Mouse (Mus musculus) midbrain, embryonic 16.5 days (tissue): ENCODE measurements around the gene Alg12. TPM values are rescaled to one million over a fixed set of nuclear protein-coding genes. Genes with fewer than 3 reads are reported as not detected.

Experiments used
- ATAC-seq: fragments of 200-750 bp; cut with Nextera tagmentation; 2 replicates; pipeline ENCODE4 v1.8.0; 2017; ENCODE audit warnings: moderate TSS enrichment
- H3K27ac ChIP-seq: fragments of 300-500 bp; sonication (generic); 2 replicates; pipeline ENCODE4 v1.5.1; 2014; ENCODE audit warnings: mild to moderate bottlenecking, low read length, mixed read lengths
- H3K27me3 ChIP-seq: fragments of 300-500 bp; sonication (generic); 2 replicates; pipeline ENCODE4 v1.6.1; 2014; ENCODE audit warnings: low read depth, low read length, mixed read lengths; ENCODE audit not compliant: control insufficient read depth, insufficient read depth
- H3K36me3 ChIP-seq: fragments of 300-500 bp; sonication (generic); 2 replicates; pipeline ENCODE4 v1.6.1; 2014; ENCODE audit warnings: mild to moderate bottlenecking, low read length, moderate library complexity, mixed read lengths; ENCODE audit not compliant: control insufficient read depth, insufficient read depth
- H3K4me1 ChIP-seq: fragments of 300-500 bp; sonication (generic); 2 replicates; pipeline ENCODE4 v1.6.1; 2014; ENCODE audit warnings: mild to moderate bottlenecking, low read length, mixed read lengths; ENCODE audit not compliant: control insufficient read depth, insufficient read depth
- H3K4me2 ChIP-seq: fragments of 300-500 bp; sonication (generic); 2 replicates; pipeline ENCODE4 v1.6.1; 2014; ENCODE audit warnings: mild to moderate bottlenecking, low read length, mixed read lengths
- H3K4me3 ChIP-seq: fragments of 300-500 bp; sonication (generic); 2 replicates; pipeline ENCODE4 v1.5.1; 2014; ENCODE audit warnings: low read depth, mild to moderate bottlenecking, low read length, moderate library complexity, mixed read lengths
- H3K9ac ChIP-seq: fragments of 300-500 bp; sonication (generic); 2 replicates; pipeline ENCODE4 v1.6.1; 2014; ENCODE audit warnings: low read depth, low read length, mixed read lengths
- H3K9me3 ChIP-seq: fragments of 300-500 bp; sonication (generic); replicated peaks from 2 replicates; pipeline ENCODE4 v1.6.1; 2014; ENCODE audit warnings: mild to moderate bottlenecking, low read length, mixed read lengths; ENCODE audit not compliant: control insufficient read depth, poor library complexity, severe bottlenecking
- WGBS: fragments of 180-500 bp; shearing (Covaris S2); extraction: QIAGEN DNeasy Blood & Tissue Kit; methylation state at CpG from one replicate; pipeline ENCODE4 v1.1.7; 2014; 5-methylcytosine and 5-hydroxymethylcytosine counted together
- polyA plus RNA-seq: library from polyadenylated mRNA; unstranded; fragments of >200 nt; fragmentation: Nextera tagmentation; extraction: Ambion mirVana; gene quantifications from 2 replicates; pipeline ENCODE4 v1.2.1, GENCODE M21; 2015

Alg12 gene
- polyA plus RNA-seq, 1 experiment from 2014 or later: 9.4 TPM

DNA sequence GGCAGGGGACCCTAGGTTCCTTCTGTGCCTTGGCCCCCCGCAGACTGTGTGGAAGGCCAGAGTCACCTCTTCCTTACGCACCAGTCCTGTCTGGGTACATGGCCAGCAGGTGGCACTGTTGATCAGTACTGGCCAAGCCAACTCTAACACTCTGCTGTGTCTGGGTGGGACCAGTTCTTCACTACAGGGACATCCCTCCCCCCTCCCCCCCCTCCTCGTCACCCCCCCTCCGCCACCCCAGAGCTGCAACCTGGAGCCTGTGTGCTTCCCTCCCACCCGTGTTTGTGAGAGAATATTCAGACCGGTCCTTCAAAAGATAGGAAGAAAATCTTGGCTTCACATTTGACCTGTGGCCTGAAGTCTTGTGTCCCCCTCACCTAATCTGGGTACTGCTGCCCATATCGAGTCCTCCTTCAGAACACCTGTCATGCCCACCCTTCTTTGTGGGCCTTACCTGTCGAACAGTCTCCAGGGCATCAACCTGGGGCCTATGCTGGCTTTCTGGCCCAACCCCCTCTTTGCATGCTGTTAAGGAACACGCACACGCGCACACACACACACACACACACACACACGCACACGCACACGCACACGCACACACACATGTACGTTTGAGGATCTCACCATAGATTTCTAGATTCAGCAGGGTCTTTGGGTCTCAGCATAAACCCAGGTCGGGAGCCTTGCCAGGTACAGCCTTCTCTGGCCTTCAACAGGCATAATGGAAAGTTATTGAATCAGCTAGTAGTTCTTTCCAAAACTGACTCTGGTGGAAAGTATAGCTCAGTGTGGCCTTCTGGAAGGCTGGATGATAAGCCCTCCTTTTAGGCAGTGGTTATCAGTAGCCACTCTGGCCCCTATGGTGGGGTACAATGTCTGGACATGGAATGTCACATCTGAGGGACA lies 9.9 kb upstream of the Alg12 start:
- no peak overlapping the region for H3K27ac ChIP-seq
- no peak overlapping the region; the same call in 1 of the 2 replicates for H3K9ac ChIP-seq
- H3K9me3 ChIP-seq: no peaks in the 10 kb centered on the region
- peak; percentile 83 for ATAC-seq
- peaks cover 22% of the 10 kb centered on the region for H3K36me3 ChIP-seq
- no peaks in the 10 kb centered on the region for H3K27me3 ChIP-seq
- 55% methylated on average over 17 of the region's 17 CpGs for WGBS
- H3K4me1 ChIP-seq: no peaks in the 10 kb centered on the region; the same call in 1 of the 2 replicates
- H3K4me3 ChIP-seq: no peak overlapping the region
- H3K4me2 ChIP-seq: no peak overlapping the region

DNA sequence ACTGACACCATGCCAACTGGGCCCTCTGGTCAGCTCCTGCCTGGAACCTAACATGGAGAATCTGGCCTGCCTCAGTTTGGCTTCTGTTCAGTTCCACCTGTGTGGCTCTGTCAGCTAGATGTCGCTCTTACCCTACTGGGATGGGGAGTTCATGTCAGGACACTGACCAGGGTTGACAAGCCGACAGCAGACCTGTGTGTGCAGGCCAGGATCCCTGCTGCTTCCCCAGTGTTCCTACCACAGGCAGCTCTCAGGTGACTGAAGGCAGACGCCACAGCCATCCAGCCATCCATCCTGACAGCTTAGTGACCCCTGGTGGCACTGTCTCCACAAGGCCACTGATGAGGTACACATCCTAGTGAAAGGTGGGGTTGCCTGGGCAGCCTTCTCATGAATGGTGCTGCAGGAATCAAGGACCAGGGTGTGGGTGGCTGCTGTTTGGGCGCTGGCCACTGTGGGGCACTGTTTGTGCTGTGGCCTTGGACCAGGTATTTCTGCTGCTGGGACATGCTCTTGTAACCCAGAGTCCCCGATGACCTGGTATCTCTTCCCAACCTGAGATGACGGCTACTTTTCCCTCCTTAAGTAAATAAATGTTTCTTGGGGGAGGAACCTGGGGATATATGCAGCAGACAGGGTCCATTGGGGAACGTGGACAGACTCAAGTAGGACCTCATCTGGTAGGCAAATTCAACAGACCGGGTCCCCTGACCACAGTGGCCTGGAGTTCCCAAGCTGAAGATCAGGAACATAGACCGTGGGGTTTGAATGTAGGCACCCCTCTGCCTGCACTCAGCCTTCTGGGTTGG lies 9.1 kb upstream of the Alg12 start:
- WGBS: 20% methylated on average over 9 of the region's 9 CpGs
- H3K27ac ChIP-seq: no peak overlapping the region
- no peaks in the 10 kb centered on the region; the same call in 1 of the 2 replicates for H3K4me1 ChIP-seq
- no peaks in the 10 kb centered on the region for H3K27me3 ChIP-seq
- H3K9me3 ChIP-seq: no peaks in the 10 kb centered on the region
- peaks cover 26% of the 10 kb centered on the region for H3K36me3 ChIP-seq
- ATAC-seq: peak; percentile 47; the same call in 1 of the 2 replicates
- H3K4me3 ChIP-seq: no peak overlapping the region
- no peak overlapping the region; the same call in 1 of the 2 replicates for H3K9ac ChIP-seq
- no peak overlapping the region for H3K4me2 ChIP-seq

DNA sequence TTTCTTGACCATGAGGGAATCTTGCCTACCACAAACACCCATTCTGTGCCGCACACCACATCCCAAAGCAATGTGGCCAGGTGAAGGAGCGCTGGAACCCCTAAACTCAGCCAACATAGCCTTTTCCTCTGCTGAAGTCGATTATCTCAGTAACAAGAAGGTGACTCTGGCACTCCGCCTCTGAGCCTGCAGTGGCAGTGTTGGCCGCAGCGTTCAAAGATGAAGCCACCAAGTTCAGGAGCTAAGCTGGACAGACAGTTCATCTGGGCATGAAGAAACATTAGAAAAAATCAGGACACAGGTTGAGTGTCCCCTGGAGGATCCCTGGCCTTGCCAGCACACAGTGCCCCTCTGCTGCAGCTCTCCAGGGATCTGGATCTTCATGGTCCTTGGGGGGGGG lies 8.3 kb upstream of the Alg12 start:
- Histone ChIP-seq H3K27me3 (no peaks in the 10 kb centered on the region), H3K36me3 (peaks cover 26% of the 10 kb centered on the region), H3K4me1 (no peaks in the 10 kb centered on the region; the same call in 1 of the 2 replicates), H3K9ac (no peak overlapping the region), H3K27ac (no peak overlapping the region), H3K4me2 (no peak overlapping the region), H3K4me3 (no peak overlapping the region), H3K9me3 (no peaks in the 10 kb centered on the region)
- ATAC-seq: no peak
- 90% methylated on average over 6 of the region's 6 CpGs for WGBS

DNA sequence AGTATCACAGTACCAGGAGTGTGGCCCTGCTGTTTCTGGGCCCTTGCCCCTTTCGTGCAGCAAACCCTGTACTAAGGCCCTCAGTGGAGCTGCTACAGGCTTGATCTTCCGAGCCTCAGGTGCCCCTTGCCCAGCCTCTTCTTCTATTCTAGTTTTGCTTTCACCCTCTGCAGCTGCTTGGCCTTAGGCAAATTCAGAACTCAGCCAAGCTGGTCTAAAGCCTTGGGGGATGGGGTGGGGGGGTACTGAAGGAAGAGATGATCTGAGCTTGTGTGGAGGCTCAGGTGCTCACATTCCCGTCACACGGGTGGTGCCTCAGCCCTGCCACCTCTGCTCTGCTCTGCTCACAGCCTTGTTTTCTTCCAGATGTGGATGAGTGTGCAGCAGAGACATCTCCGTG lies 4.3 kb upstream of the Alg12 start:
- ATAC-seq: no peak
- Histone ChIP-seq H3K27ac (no peak overlapping the region), H3K9me3 (no peaks in the 10 kb centered on the region), H3K4me1 (peaks cover 17% of the 10 kb centered on the region), H3K36me3 (peaks cover 26% of the 10 kb centered on the region), H3K4me3 (no peak overlapping the region), H3K4me2 (no peak overlapping the region), H3K27me3 (no peaks in the 10 kb centered on the region), H3K9ac (no peak overlapping the region)
- WGBS: 95% methylated on average over 5 of the region's 5 CpGs

- Histone ChIP-seq H3K4me2 (no peak overlapping the region), H3K36me3 (peaks cover 26% of the 10 kb centered on the region), H3K4me1 (peaks cover 19% of the 10 kb centered on the region), H3K9me3 (no peaks in the 10 kb centered on the region), H3K27ac (no peak overlapping the region), H3K4me3 (no peak overlapping the region), H3K27me3 (no peaks in the 10 kb centered on the region), H3K9ac (no peak overlapping the region)
- no peak for ATAC-seq
- 92% methylated on average over 7 of the region's 7 CpGs for WGBS
These were observed 3.4 kb upstream of the Alg12 start for GRCm38 (mm10) chr15:88822513-88822912.

DNA sequence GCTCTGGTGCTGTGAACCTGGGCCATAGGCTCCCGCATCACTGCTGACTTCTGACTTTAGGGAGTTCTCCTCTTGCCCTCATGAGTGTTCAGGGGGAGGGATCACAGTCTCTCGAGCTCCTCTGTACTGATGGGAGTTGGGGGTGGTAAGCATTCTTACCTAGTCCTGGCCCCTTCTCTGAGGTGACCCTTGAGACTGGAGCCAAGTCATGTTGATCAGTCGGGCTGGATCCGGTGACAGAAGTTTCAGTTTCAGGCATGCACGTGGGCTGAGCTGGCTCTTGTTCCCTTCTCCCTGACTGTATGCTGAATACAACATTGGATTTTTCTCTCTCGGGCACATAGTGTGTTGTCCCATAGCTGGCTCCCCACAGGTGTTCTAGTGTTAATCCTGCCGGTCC lies 2.3 kb upstream of the Alg12 start:
- H3K27me3 ChIP-seq: no peaks in the 10 kb centered on the region
- ATAC-seq: no peak
- peaks cover 19% of the 10 kb centered on the region for H3K4me1 ChIP-seq
- H3K4me3 ChIP-seq: no peak overlapping the region
- H3K27ac ChIP-seq: no peak overlapping the region
- 86% methylated on average over 7 of the region's 7 CpGs for WGBS
- peaks cover 20% of the 10 kb centered on the region for H3K36me3 ChIP-seq
- H3K4me2 ChIP-seq: no peak overlapping the region; the same call in 1 of the 2 replicates
- H3K9ac ChIP-seq: 0 out of 2 replicates have a peak overlapping the region, but pooled peaks have one; percentile 6
- H3K9me3 ChIP-seq: no peaks in the 10 kb centered on the region

- H3K4me2 ChIP-seq: peak overlapping the region; percentile 85
- no peaks in the 10 kb centered on the region for H3K27me3 ChIP-seq
- peak overlapping the region; percentile 94 for H3K4me3 ChIP-seq
- under 1% methylated on average over 23 of the region's 23 CpGs for WGBS
- H3K9me3 ChIP-seq: no peaks in the 10 kb centered on the region
- H3K36me3 ChIP-seq: peaks cover 12% of the 10 kb centered on the region
- ATAC-seq: 0 out of 2 replicates have a peak, but pooled peaks have one; percentile 1
- H3K27ac ChIP-seq: peak overlapping the region; percentile 76
- peak overlapping the region; percentile 85 for H3K9ac ChIP-seq
- peaks cover 19% of the 10 kb centered on the region for H3K4me1 ChIP-seq
These were observed 787 bp upstream of the Alg12 start for GRCm38 (mm10) chr15:88819906-88820303.

- H3K4me3 ChIP-seq: no peak overlapping the region
- no peaks in the 10 kb centered on the region for H3K27me3 ChIP-seq
- no peak overlapping the region for H3K4me2 ChIP-seq
- H3K4me1 ChIP-seq: peaks cover 8% of the 10 kb centered on the region
- ATAC-seq: no peak
- H3K27ac ChIP-seq: no peak overlapping the region
- whole genome bisulfite sequencing: 94% methylated on average over 6 of the region's 6 CpGs
- no peak overlapping the region for H3K9ac ChIP-seq
- no peaks in the 10 kb centered on the region for H3K36me3 ChIP-seq
- H3K9me3 ChIP-seq: no peaks in the 10 kb centered on the region
These were observed 3.9 kb downstream of the Alg12 start for GRCm38 (mm10) chr15:88815196-88815700.
